Mouse (Mus musculus) layer of hippocampus, postnatal 10 days (tissue): ENCODE data around the gene Plbd1. TPM values are rescaled to one million over a fixed set of nuclear protein-coding genes. Genes with fewer than 3 reads are reported as not detected.

ENCODE experiments used
- total RNA-seq, 2 experiments: library from RNA; stranded (reverse); gene quantifications; 2 replicates each; pipeline ENCODE4 v1.2.3; 2021

The Plbd1 gene
- total RNA-seq, 2 experiments from 2014 or later, result 0.20 to 0.23 TPM

Other genes starting within 250 kb of the Plbd1 start
- not detected for gene E330021D16Rik, start 246.4 kb downstream of the Plbd1 start, total RNA-seq
- 100 to 1,000 TPM; 139 to 148 TPM for gene Atf7ip, start 155.8 kb downstream of the Plbd1 start, total RNA-seq
- gene Gucy2c, start 119.8 kb upstream of the Plbd1 start, total RNA-seq, result under 1 TPM; 0.34 to 0.38 TPM
- gene Hist4h4, start 142.5 kb upstream of the Plbd1 start, total RNA-seq, result 10 to 100 TPM; 10.9 to 14.3 TPM
- 10 to 100 TPM; 54.6 to 70.6 TPM for gene H2afj, start 146.3 kb upstream of the Plbd1 start, total RNA-seq
- gene BC049715, start 165.7 kb upstream of the Plbd1 start, total RNA-seq, result 1 to 10 TPM; 3.1 to 4.9 TPM
- gene Wbp11, start 166.3 kb upstream of the Plbd1 start, total RNA-seq, result 100 to 1,000 TPM; 109 to 110 TPM
- 1 to 10 TPM; 2.7 to 3.5 TPM for gene Smco3, start 173.5 kb upstream of the Plbd1 start, total RNA-seq
- gene Art4, start 195.8 kb upstream of the Plbd1 start, total RNA-seq, result under 1 TPM in 1 of 2 experiments, not detected in 1; 0.23 TPM
- 10 to 100 TPM; 15.1 to 26.3 TPM for gene Mgp, start 213.9 kb upstream of the Plbd1 start, total RNA-seq